Mouse (Mus musculus) heart, adult 2 months (tissue): ENCODE results near the gene Cfap43. TPM values are rescaled to one million over a fixed set of nuclear protein-coding genes. Genes with fewer than 3 reads are reported as not detected.

ENCODE experiments used
- DNase-seq, 2 experiments: peaks; one replicate each; pipeline ENCODE4 v3.0.0; 2021
- H3K27ac ChIP-seq: fragments of 200-600 bp; 2 replicates; pipeline ENCODE4 v1.8.1; 2022
- H3K27me3 ChIP-seq: fragments of 200-500 bp; 2 replicates; pipeline ENCODE4 v1.6.1; 2012; ENCODE audit warnings: mild to moderate bottlenecking, low read length, inconsistent platforms, mixed read lengths; ENCODE audit not compliant: control insufficient read depth, insufficient read depth
- H3K36me3 ChIP-seq: fragments of 200-500 bp; 2 replicates; pipeline ENCODE4 v1.6.1; 2012; ENCODE audit warnings: low read length, inconsistent platforms; ENCODE audit not compliant: control insufficient read depth, insufficient read depth
- H3K4me1 ChIP-seq: fragments of 200-500 bp; 2 replicates; pipeline ENCODE4 v1.6.1; 2011; ENCODE audit warnings: low read length; ENCODE audit not compliant: control insufficient read depth, insufficient read depth
- H3K4me3 ChIP-seq: fragments of 200-600 bp; 2 replicates; pipeline ENCODE4 v1.8.1; 2022
- H3K79me2 ChIP-seq: fragments of 200-500 bp; replicated peaks from 2 replicates; pipeline ENCODE4 v1.6.1; 2012; ENCODE audit warnings: mild to moderate bottlenecking, inconsistent platforms, low read length, moderate library complexity, mixed read lengths; ENCODE audit not compliant: control insufficient read depth, insufficient read depth
- H3K9ac ChIP-seq: fragments of 200-500 bp; 2 replicates; pipeline ENCODE4 v1.6.1; 2012; ENCODE audit warnings: low read depth, mild to moderate bottlenecking, control low read depth, inconsistent platforms, low read length, mixed read lengths
- CTCF ChIP-seq: fragments of 200-600 bp; IDR thresholded peaks from 2 replicates; pipeline ENCODE4 v1.8.1; 2022; ENCODE audit warnings: antibody characterized with exemption, mild to moderate bottlenecking, moderate library complexity
- EP300 ChIP-seq: fragments of 200-500 bp; IDR thresholded peaks from 2 replicates; pipeline ENCODE4 v1.6.1; 2011; ENCODE audit warnings: low read depth, low read length, control low read depth; ENCODE audit not compliant: insufficient read depth
- POLR2A ChIP-seq: fragments of 200-500 bp; IDR thresholded peaks from 2 replicates; pipeline ENCODE4 v1.6.1; 2011; ENCODE audit warnings: mild to moderate bottlenecking, low read depth, low read length, control low read depth; ENCODE audit not compliant: insufficient read depth
- WGBS: fragments of 180-500 bp; shearing (Covaris S2); methylation state at CpG from one replicate; pipeline ENCODE4 v1.1.7; 2018; 5-methylcytosine and 5-hydroxymethylcytosine counted together
- intact Hi-C: fragments of 180-260 bp; cut with DNase I; formaldehyde crosslinking; loops from one replicate; pipeline ENCODE4 v1.15.1; 2025
- polyA plus RNA-seq: library from polyadenylated mRNA; depleted of rRNA; stranded (reverse); fragments of >200 nt; gene quantifications from 2 replicates; pipeline ENCODE4 v1.2.3, GENCODE M21; 2012
- total RNA-seq, 2 experiments: library from RNA; stranded (reverse); gene quantifications; 2 replicates each; pipeline ENCODE4 v1.2.3; 2021

The Cfap43 gene
- total and polyA plus RNA-seq, 3 experiments, result 0.86 TPM; not detected in 2

DNA sequence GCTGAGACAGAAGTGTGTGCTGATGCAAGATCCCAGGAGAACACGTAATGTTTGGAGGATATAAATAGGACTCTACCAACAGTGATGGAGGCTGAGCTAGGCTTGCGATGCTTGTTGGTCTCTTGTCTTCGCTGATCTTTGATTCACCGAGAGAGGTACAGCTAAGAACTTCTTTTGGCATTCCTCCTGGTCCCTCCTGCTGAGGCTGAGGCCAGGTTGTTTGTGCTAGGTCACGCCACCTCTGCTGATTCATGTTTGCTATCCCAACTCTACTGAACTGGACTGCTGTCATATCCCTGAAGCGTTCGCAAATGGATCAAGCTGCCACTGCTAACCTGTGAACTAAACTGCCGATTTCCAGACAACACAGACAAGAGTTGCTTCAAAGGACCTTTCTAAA is 15.1 kb upstream of the Cfap43 start:
- Histone ChIP-seq H3K79me2 (no peaks in the 10 kb centered on the region), H3K4me1 (no peaks in the 10 kb centered on the region; the same call in 1 of the 2 replicates), H3K36me3 (no peaks in the 10 kb centered on the region), H3K27me3 (no peaks in the 10 kb centered on the region; the same call in 1 of the 2 replicates), H3K9ac (no peak overlapping the region), H3K27ac (no peak overlapping the region), H3K4me3 (no peak overlapping the region)
- intact Hi-C loops, result no loop called here
- 82% methylated on average over 8 of the region's 8 CpGs for WGBS
- TF ChIP-seq EP300 (no peak), POLR2A (no peak), CTCF (no peak)
- DNase-seq, result no peak

- 33% methylated on average over 7 of the region's 7 CpGs for WGBS
- intact Hi-C loops, result loop anchor here (1.0 kb wide), 1 partner anchor 50 kb away; no protein-coding TSS in a partner anchor
- DNase-seq, result peak in 1 of 2 experiments; percentile 24
Observed at GRCm38 (mm10) chr19:47931982-47932638, 13.0 kb upstream of the Cfap43 start.

GRCm38 (mm10) chr19:47929043-47929442 is 10.0 kb upstream of the Cfap43 start:
- intact Hi-C loops, result no loop called here
- DNase-seq, result no peak
- Histone ChIP-seq H3K27ac (no peak overlapping the region), H3K79me2 (no peaks in the 10 kb centered on the region), H3K9ac (no peak overlapping the region), H3K36me3 (no peaks in the 10 kb centered on the region), H3K27me3 (no peaks in the 10 kb centered on the region), H3K4me1 (no peaks in the 10 kb centered on the region; the same call in 1 of the 2 replicates), H3K4me3 (no peak overlapping the region)
- 90% methylated on average over 4 of the region's 4 CpGs for WGBS
- TF ChIP-seq CTCF, result no peak
- no peak for TF ChIP-seq EP300
- TF ChIP-seq POLR2A, result no peak

More at GRCm38 (mm10) chr19:47931982-47932638, 13.0 kb upstream of the Cfap43 start:
- H3K4me3 ChIP-seq, result no peak overlapping the region
- TF ChIP-seq POLR2A (no peak), EP300 (peak; percentile 86), CTCF (peak; percentile 93)
- no peaks in the 10 kb centered on the region for H3K36me3 ChIP-seq
- no peaks in the 10 kb centered on the region; the same call in 1 of the 2 replicates for H3K4me1 ChIP-seq
- no peak overlapping the region for H3K9ac ChIP-seq
- H3K27me3 ChIP-seq, result no peaks in the 10 kb centered on the region
- no peak overlapping the region for H3K27ac ChIP-seq
- H3K79me2 ChIP-seq, result no peaks in the 10 kb centered on the region

- TF ChIP-seq CTCF (no peak), EP300 (no peak), POLR2A (no peak)
- intact Hi-C loops, result no loop called here
- DNase-seq, result no peak
- Histone ChIP-seq H3K4me1 (no peaks in the 10 kb centered on the region), H3K4me3 (no peak overlapping the region), H3K27me3 (no peaks in the 10 kb centered on the region), H3K36me3 (no peaks in the 10 kb centered on the region), H3K79me2 (no peaks in the 10 kb centered on the region), H3K9ac (no peak overlapping the region), H3K27ac (no peak overlapping the region)
- 92% methylated on average over 2 of the region's 2 CpGs for WGBS
Observed at GRCm38 (mm10) chr19:47927032-47927431, 7.9 kb upstream of the Cfap43 start.

DNA sequence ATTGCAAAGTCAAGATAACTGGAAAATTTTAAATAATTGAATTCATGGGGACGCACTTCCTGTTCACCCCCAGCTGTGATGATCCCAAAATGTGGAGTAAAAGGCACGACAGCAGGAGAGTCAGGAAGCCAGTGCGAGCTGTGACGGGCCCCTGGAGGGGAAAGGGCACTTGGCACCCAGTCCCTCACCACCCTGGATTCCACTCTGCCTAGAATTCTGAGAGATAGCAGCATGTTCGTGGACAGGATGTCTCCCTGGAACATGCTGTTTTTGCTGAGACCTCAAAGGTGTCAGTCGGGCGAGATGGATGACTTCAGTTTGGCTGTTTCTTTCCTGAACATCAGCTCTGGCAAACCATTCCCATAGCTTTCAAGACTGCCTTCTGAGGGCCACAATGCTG is 6.7 kb upstream of the Cfap43 start:
- intact Hi-C loops, result no loop called here
- WGBS, result 42% methylated on average over 7 of the region's 7 CpGs

GRCm38 (mm10) chr19:47919966-47920375 is 884 bp upstream of the Cfap43 start:
- no peak for TF ChIP-seq CTCF
- 0 out of 2 replicates have a peak, but pooled peaks have one; percentile 46 for TF ChIP-seq EP300
- Histone ChIP-seq H3K27me3 (no peaks in the 10 kb centered on the region), H3K36me3 (no peaks in the 10 kb centered on the region), H3K27ac (peak overlapping the region; percentile 95), H3K4me1 (peaks cover 6% of the 10 kb centered on the region), H3K9ac (peak overlapping the region; percentile 83), H3K79me2 (no peaks in the 10 kb centered on the region; the same call in 1 of the 2 replicates), H3K4me3 (peak overlapping the region; percentile 86)
- intact Hi-C loops, result no loop called here
- DNase-seq, result peak; percentile 65 to 74
- 0% methylated on average over 8 of the region's 8 CpGs for WGBS

More for the DNA sequence above, 6.7 kb upstream of the Cfap43 start:
- Histone ChIP-seq H3K4me1 (no peaks in the 10 kb centered on the region), H3K4me3 (no peak overlapping the region), H3K9ac (no peak overlapping the region), H3K27ac (no peak overlapping the region), H3K36me3 (no peaks in the 10 kb centered on the region), H3K79me2 (no peaks in the 10 kb centered on the region), H3K27me3 (no peaks in the 10 kb centered on the region)
- no peak for TF ChIP-seq POLR2A
- no peak for TF ChIP-seq CTCF
- no peak for TF ChIP-seq EP300
- DNase-seq, result no peak
